Mouse (Mus musculus): ENCODE data around the gene Ptpn1.

- TF ChIP-seq CTCF (IDR thresholded peaks at IDR 0.05; ENCODE audit: low read depth, low read length): no peak
- TF ChIP-seq POLR2A (IDR thresholded peaks at IDR 0.05; ENCODE audit: borderline replicate concordance, low read depth, low read length): no peak
Observed at GRCm38 (mm10) chr2:167921823-167922222, 10.0 kb upstream of the Ptpn1 start.
